Mouse (Mus musculus) stomach, postnatal 0 days (tissue): ENCODE measurements around the gene Caml.

Experiments
- CTCF ChIP-seq: IDR thresholded peaks from 2 replicates; pipeline ENCODE4 v1.5.1; 2016; ENCODE audit warnings: antibody characterized with exemption, low read depth, mild to moderate bottlenecking, moderate library complexity
- EP300 ChIP-seq: optimal IDR thresholded peaks from 2 replicates; pipeline ENCODE3; 2016; ENCODE audit warnings: antibody characterized with exemption

DNA sequence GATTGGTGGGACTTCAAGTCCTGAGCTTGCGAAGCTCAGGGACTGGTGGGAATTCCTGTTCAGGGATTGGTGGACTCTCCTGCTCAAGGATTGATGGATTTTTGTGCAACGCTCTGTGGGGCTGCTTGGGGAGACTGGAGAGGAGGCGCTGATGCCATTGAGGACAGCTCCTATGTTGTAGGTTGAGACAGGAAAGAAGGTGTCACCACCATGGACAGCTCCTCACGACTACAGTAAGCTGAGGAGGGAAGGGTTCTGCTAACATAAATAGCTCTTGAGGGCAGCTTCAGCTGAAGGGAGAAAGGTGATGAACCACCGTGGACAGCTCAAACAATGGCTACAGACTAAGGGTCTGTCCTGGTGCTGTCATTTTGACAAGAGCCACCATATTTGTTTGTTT, 46.9 kb upstream of the Caml start:
- TF ChIP-seq CTCF (no peak), EP300 (no peak)
